Comparison of ENCODE assay signal across 16 mouse cellular contexts in genomic region chr6:116004716-116005115, GRCm38 (mm10). TPM values are rescaled to one million over a fixed set of nuclear protein-coding genes. Genes with fewer than 3 reads are reported as not detected.
DNase-seq lines count a peak whose midpoint lies in the region; ATAC-seq and TF ChIP-seq lines count a peak whose summit lies in the region.
"Had no signal": no experiment of that assay in that cellular context is flagged by ENCODE, and none has a peak within 500 bp of the region (broad histone marks: within the 10 kb centered on the region; RNA-seq: fewer than 3 reads in every experiment).

No protein-coding gene starts in this region.

- no peaks in the 10 kb centered on the region for H3K27me3 ChIP-seq in heart, adult 2 months (ENCODE audit: control insufficient read depth, insufficient read depth, low read length)
- H3K27me3 ChIP-seq in lung, postnatal 0 days (replicated peaks; ENCODE audit: insufficient read depth, low read length), result no peaks in the 10 kb centered on the region
- H3K27me3 ChIP-seq in hindbrain, embryonic 12.5 days, result peaks cover 4% of the 10 kb centered on the region
- H3K27me3 ChIP-seq in hindbrain, embryonic 11.5 days (ENCODE audit: control insufficient read depth, insufficient read depth, low read length), result no peaks in the 10 kb centered on the region
- H3K27me3 ChIP-seq: hindbrain, embryonic 15.5 days; Patski had no signal

- H3K79me2 ChIP-seq in heart, adult 2 months (replicated peaks; ENCODE audit: control insufficient read depth, insufficient read depth, low read length), result no peaks in the 10 kb centered on the region

- H3K36me3 ChIP-seq in heart, adult 2 months (ENCODE audit: control insufficient read depth, insufficient read depth, low read length), result no peaks in the 10 kb centered on the region
- H3K36me3 ChIP-seq in lung, postnatal 0 days (ENCODE audit: insufficient read depth, low read length), result no peaks in the 10 kb centered on the region
- no peaks in the 10 kb centered on the region for H3K36me3 ChIP-seq in hindbrain, embryonic 12.5 days
- no peaks in the 10 kb centered on the region for H3K36me3 ChIP-seq in hindbrain, embryonic 11.5 days (ENCODE audit: control insufficient read depth, insufficient read depth, low read length)
- H3K36me3 ChIP-seq: hindbrain, embryonic 15.5 days had no signal

- peaks cover 31% of the 10 kb centered on the region for H3K4me1 ChIP-seq in heart, adult 2 months (ENCODE audit: control insufficient read depth, insufficient read depth, low read length)
- H3K4me1 ChIP-seq in lung, postnatal 0 days (ENCODE audit: insufficient read depth, low read depth, low read length), result peaks cover 10% of the 10 kb centered on the region
- H3K4me1 ChIP-seq in hindbrain, embryonic 12.5 days, result peaks cover 16% of the 10 kb centered on the region
- no peaks in the 10 kb centered on the region for H3K4me1 ChIP-seq in hindbrain, embryonic 11.5 days (replicated peaks; ENCODE audit: control insufficient read depth, insufficient read depth, low read length)
- H3K4me1 ChIP-seq: hindbrain, embryonic 15.5 days had no signal

- no peak for ATAC-seq in lung, postnatal 0 days
- peak; percentile 36 for ATAC-seq in monocyte, adult 5-6 weeks (replicated peaks; ENCODE audit: insufficient number of reproducible peaks, low FRiP score, low TSS enrichment, poor library complexity, severe bottlenecking)
- ATAC-seq in hindbrain, embryonic 12.5 days (ENCODE audit: low FRiP score), result no peak
- ATAC-seq in hindbrain, embryonic 11.5 days (ENCODE audit: low FRiP score), result no peak
- ATAC-seq: forebrain, embryonic 16.5 days; Patski had no signal

- intact Hi-C loops in heart, adult 2 months (cut with DNase I), result loop anchor here (2.0 to 10.0 kb wide), 2 partner anchors 42 to 770 kb away; no protein-coding TSS in a partner anchor

- DNase-seq in heart, adult 2 months, result peak; percentile 41 to 45
- no peak for DNase-seq in heart, adult 8-10 months (ENCODE audit: low spot score)
- no peak for DNase-seq in lung, postnatal 0 days (ENCODE audit: low spot score)
- no peak for DNase-seq in lung, postnatal 25 days (ENCODE audit: low spot score)
- DNase-seq in heart, postnatal 4 days, result peak; percentile 21
- no peak for DNase-seq in hindbrain, embryonic 11.5 days (ENCODE audit: low spot score)
- DNase-seq: B cell, adult 2 months had no signal

- no peak for TF ChIP-seq POLR2A in heart, adult 2 months (IDR thresholded peaks at IDR 0.05; ENCODE audit: insufficient read depth, low read depth, low read length)

- no peak overlapping the region for H3K4me2 ChIP-seq in lung, postnatal 0 days (replicated peaks; ENCODE audit: low read depth, low read length)
- H3K4me2 ChIP-seq in hindbrain, embryonic 12.5 days (replicated peaks), result no peak overlapping the region
- no peak overlapping the region for H3K4me2 ChIP-seq in hindbrain, embryonic 11.5 days (replicated peaks; ENCODE audit: low read depth, low read length)
- H3K4me2 ChIP-seq: hindbrain, embryonic 15.5 days had no signal

- 0 out of 2 replicates have a peak, but pooled peaks have one; percentile 26 for TF ChIP-seq EP300 in heart, adult 2 months (IDR thresholded peaks at IDR 0.05; ENCODE audit: insufficient read depth, low read depth, low read length)
- TF ChIP-seq EP300 in lung, postnatal 0 days (IDR thresholded peaks at IDR 0.05), result no peak

- 63% methylated on average over 6 of the region's 6 CpGs for WGBS in heart, adult 2 months
- WGBS in lung, postnatal 0 days, result 74% methylated on average over 6 of the region's 6 CpGs
- 86% methylated on average over 6 of the region's 6 CpGs for WGBS in hindbrain, embryonic 12.5 days
- WGBS in hindbrain, embryonic 11.5 days, result 82% methylated on average over 6 of the region's 6 CpGs

- H3K27ac ChIP-seq in heart, adult 2 months, result peak overlapping the region; percentile 96
- 0 out of 2 replicates have a peak overlapping the region, but pooled peaks have one; percentile 45 for H3K27ac ChIP-seq in lung, postnatal 0 days (ENCODE audit: low read length)
- no peak overlapping the region for H3K27ac ChIP-seq in hindbrain, embryonic 12.5 days
- no peak overlapping the region for H3K27ac ChIP-seq in hindbrain, embryonic 11.5 days (ENCODE audit: low read depth, low read length)
- H3K27ac ChIP-seq: hindbrain, embryonic 15.5 days had no signal

- H3K9me3 ChIP-seq in lung, postnatal 0 days (ENCODE audit: low read length), result no peaks in the 10 kb centered on the region
- no peaks in the 10 kb centered on the region for H3K9me3 ChIP-seq in hindbrain, embryonic 12.5 days (replicated peaks)
- no peaks in the 10 kb centered on the region for H3K9me3 ChIP-seq in hindbrain, embryonic 11.5 days (ENCODE audit: control insufficient read depth, low read length)
- H3K9me3 ChIP-seq: hindbrain, embryonic 15.5 days had no signal

- H3K9ac ChIP-seq in heart, adult 2 months (ENCODE audit: low read depth, low read length), result peak overlapping the region; percentile 35
- H3K9ac ChIP-seq in lung, postnatal 0 days (replicated peaks; ENCODE audit: low read depth), result no peak overlapping the region
- H3K9ac ChIP-seq in hindbrain, embryonic 12.5 days, result no peak overlapping the region
- no peak overlapping the region for H3K9ac ChIP-seq in hindbrain, embryonic 11.5 days (ENCODE audit: low read depth, low read length)
- H3K9ac ChIP-seq: hindbrain, embryonic 15.5 days had no signal

- H3K4me3 ChIP-seq in heart, adult 2 months, result no peak overlapping the region
- H3K4me3 ChIP-seq in lung, postnatal 0 days (ENCODE audit: low read depth, low read length), result no peak overlapping the region
- H3K4me3 ChIP-seq in hindbrain, embryonic 12.5 days, result no peak overlapping the region
- H3K4me3 ChIP-seq in hindbrain, embryonic 11.5 days (ENCODE audit: low read depth, low read length), result no peak overlapping the region
- H3K4me3 ChIP-seq: hindbrain, embryonic 15.5 days had no signal

- no peak for TF ChIP-seq CTCF in heart, adult 2 months (IDR thresholded peaks at IDR 0.05)
- 0 out of 2 replicates have a peak, but pooled peaks have one; percentile 1 for TF ChIP-seq CTCF in lung, postnatal 0 days (IDR thresholded peaks at IDR 0.05)

RNA-seq across cellular contexts. Expression of gene Plxnd1, which starts 9.9 kb away (rescaled TPM):
- total RNA-seq in heart, adult 2 months (2021), result 10 to 100 TPM; 58.8 to 90.6 TPM
- polyA plus RNA-seq in heart, adult 2 months (2012; rRNA removed), result 79.9 and 102 TPM in 2 replicates
- 10 to 100 TPM; 43.8 to 75.7 (median 63.5) TPM for total RNA-seq in heart, adult 8-10 months (2022)
- 26.9 and 33.4 TPM in 2 replicates for polyA plus RNA-seq in lung, postnatal 0 days (2015; fragmentation: Nextera tagmentation; extraction: Ambion mirVana)
- total RNA-seq in heart, postnatal 4 days (2021), result 100 to 1,000 TPM; 191 to 208 TPM
- 8.2 to 17.6 TPM (median 17.6 TPM) in 3 replicates for total RNA-seq in monocyte, adult 5-6 weeks (2017)
- polyA plus RNA-seq in hindbrain, embryonic 12.5 days (2016; fragmentation: Nextera tagmentation; extraction: Ambion mirVana), result 21.9 and 24.5 TPM in 2 replicates
- polyA plus RNA-seq in hindbrain, embryonic 11.5 days (2014; fragmentation: Nextera tagmentation; extraction: Ambion mirVana), result 17.5 and 18.8 TPM in 2 replicates

RNA-seq across cellular contexts. Expression of gene H1foo, which starts 60.0 kb away (rescaled TPM):
- total RNA-seq in heart, adult 2 months (2021), result not detected
- not detected in 2 replicates for polyA plus RNA-seq in heart, adult 2 months (2012; rRNA removed)
- total RNA-seq in heart, adult 8-10 months (2022), result not detected
- not detected in 2 replicates for polyA plus RNA-seq in lung, postnatal 0 days (2015; fragmentation: Nextera tagmentation; extraction: Ambion mirVana)
- total RNA-seq in heart, postnatal 4 days (2021), result not detected
- total RNA-seq in monocyte, adult 5-6 weeks (2017), result not detected in 3 replicates
- not detected in 2 replicates for polyA plus RNA-seq in hindbrain, embryonic 12.5 days (2016; fragmentation: Nextera tagmentation; extraction: Ambion mirVana)
- polyA plus RNA-seq in hindbrain, embryonic 11.5 days (2014; fragmentation: Nextera tagmentation; extraction: Ambion mirVana), result not detected in 2 replicates
- total RNA-seq: adrenal gland, postnatal 4 days; left cerebral cortex, adult 18-20 months; midbrain, postnatal 0 days had no signal
- polyA plus RNA-seq: cortical plate, adult 2 months; forebrain, embryonic 16.5 days; hindbrain, embryonic 15.5 days; midbrain, postnatal 0 days; Patski had no signal

Comparison
In these comparisons a context has a peak if more than half of its experiments do, and no peak if none do; other contexts are left out.
1. DNase-seq: peak in heart, adult 2 months (2 of 2) and heart, postnatal 4 days (single experiment); none in heart, adult 8-10 months (single experiment), lung, postnatal 0 days (single experiment), lung, postnatal 25 days (single experiment) and hindbrain, embryonic 11.5 days (single experiment).
2. H3K27ac ChIP-seq: peak in heart, adult 2 months (single experiment) and lung, postnatal 0 days (single experiment); none in hindbrain, embryonic 12.5 days (single experiment) and hindbrain, embryonic 11.5 days (single experiment).